Mouse (Mus musculus) intestine, postnatal 0 days (tissue): Measurements from ENCODE around the gene Grid1. TPM values are rescaled to one million over a fixed set of nuclear protein-coding genes. Genes with fewer than 3 reads are reported as not detected.

Experiments
- ATAC-seq: fragments of 200-750 bp; cut with Nextera tagmentation; 2 replicates; pipeline ENCODE4 v1.8.0; 2017; ENCODE audit warnings: mild to moderate bottlenecking, moderate TSS enrichment, moderate library complexity
- H3K27ac ChIP-seq: fragments of 300-500 bp; sonication (generic); 2 replicates; pipeline ENCODE4 v1.5.1; 2014; ENCODE audit warnings: mild to moderate bottlenecking, low read depth, low read length, moderate library complexity
- H3K27me3 ChIP-seq: fragments of 300-500 bp; sonication (generic); replicated peaks from 2 replicates; pipeline ENCODE4 v1.6.1; 2014; ENCODE audit warnings: low read length, mixed read lengths; ENCODE audit not compliant: control insufficient read depth, insufficient read depth
- H3K36me3 ChIP-seq: fragments of 300-500 bp; sonication (generic); 2 replicates; pipeline ENCODE4 v1.6.1; 2014; ENCODE audit warnings: mild to moderate bottlenecking, moderate library complexity; ENCODE audit not compliant: control insufficient read depth, insufficient read depth
- H3K4me1 ChIP-seq: fragments of 300-500 bp; sonication (generic); replicated peaks from 2 replicates; pipeline ENCODE4 v1.6.1; 2014; ENCODE audit warnings: antibody characterized with exemption, low read length, mixed read lengths; ENCODE audit not compliant: control insufficient read depth, insufficient read depth
- H3K4me2 ChIP-seq: fragments of 300-500 bp; sonication (generic); replicated peaks from 2 replicates; pipeline ENCODE4 v1.6.1; 2014; ENCODE audit warnings: low read depth, mild to moderate bottlenecking, moderate library complexity
- H3K4me3 ChIP-seq: fragments of 300-500 bp; sonication (generic); 2 replicates; pipeline ENCODE4 v1.5.1; 2014; ENCODE audit warnings: low read depth, low read length
- H3K9ac ChIP-seq: fragments of 300-500 bp; sonication (generic); 2 replicates; pipeline ENCODE4 v1.6.1; 2014; ENCODE audit warnings: mild to moderate bottlenecking, low read depth, low read length
- H3K9me3 ChIP-seq: fragments of 300-500 bp; sonication (generic); 2 replicates; pipeline ENCODE4 v1.6.1; 2016; ENCODE audit warnings: mixed run types; ENCODE audit not compliant: control insufficient read depth
- CTCF ChIP-seq: sonication (generic); IDR thresholded peaks from 2 replicates; pipeline ENCODE4 v1.5.1; 2016; ENCODE audit warnings: low read depth, mild to moderate bottlenecking, control low read depth, antibody characterized with exemption, moderate library complexity
- WGBS: fragments of 180-500 bp; shearing (Covaris S2); extraction: QIAGEN DNeasy Blood & Tissue Kit; methylation state at CpG from one replicate; pipeline ENCODE4 v1.1.7; 2014; 5-methylcytosine and 5-hydroxymethylcytosine counted together
- polyA plus RNA-seq: library from polyadenylated mRNA; unstranded; fragments of >200 nt; fragmentation: Nextera tagmentation; extraction: Ambion mirVana; gene quantifications from 2 replicates; pipeline ENCODE4 v1.2.1, GENCODE M21; 2015

Grid1 gene
- polyA plus RNA-seq, 1 experiment from 2014 or later = 0.12 TPM

DNA sequence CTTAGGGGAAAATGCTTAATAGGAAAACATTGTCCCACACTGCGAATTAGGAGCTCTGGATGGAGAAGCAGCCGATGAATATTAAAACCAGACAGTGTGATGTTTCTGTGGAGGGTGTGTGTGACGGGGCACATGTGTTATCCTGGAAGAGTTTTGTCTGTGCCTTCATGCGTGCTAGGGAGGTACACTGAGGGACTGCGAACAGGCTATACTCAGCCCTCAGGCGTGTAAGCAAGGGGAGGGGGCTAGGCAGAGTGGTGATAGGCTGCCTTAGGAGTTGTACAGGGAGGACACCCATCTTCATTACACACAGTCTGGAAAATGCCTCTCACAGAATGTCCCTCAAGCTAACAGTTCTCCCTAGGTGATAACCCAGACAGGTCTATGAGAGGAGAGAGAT, 379.0 kb downstream of the Grid1 start:
- WGBS = 85% methylated on average over 6 of the region's 6 CpGs
- H3K4me1 ChIP-seq = no peaks in the 10 kb centered on the region; the same call in 1 of the 2 replicates
- no peak for ATAC-seq

DNA sequence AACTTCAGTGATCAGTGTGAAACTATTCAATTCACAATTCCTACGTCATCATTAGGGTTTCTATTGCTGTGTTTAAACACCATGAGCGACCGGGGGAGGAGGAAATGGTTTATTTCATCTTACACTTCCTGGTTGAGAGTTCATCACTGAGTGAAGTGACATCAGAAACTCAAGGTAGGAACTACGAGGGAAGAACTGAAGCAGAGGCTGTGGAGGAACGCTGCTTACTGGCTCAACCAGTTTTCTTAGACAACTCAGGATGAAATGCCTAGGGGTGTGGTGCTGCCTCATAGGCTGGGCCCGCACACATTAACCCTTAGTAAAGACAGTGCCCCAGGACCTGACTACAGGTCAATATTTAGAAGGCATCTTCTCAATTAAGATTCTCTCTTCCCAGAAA, 389.5 kb downstream of the Grid1 start:
- Histone ChIP-seq H3K4me1 (no peaks in the 10 kb centered on the region), H3K4me2 (no peak overlapping the region), H3K36me3 (no peaks in the 10 kb centered on the region), H3K4me3 (no peak overlapping the region), H3K9ac (no peak overlapping the region), H3K27me3 (no peaks in the 10 kb centered on the region), H3K27ac (no peak overlapping the region), H3K9me3 (no peaks in the 10 kb centered on the region)
- peak; percentile 73 for ATAC-seq
- TF ChIP-seq CTCF = no peak
- 34% methylated on average over 6 of the region's 6 CpGs for WGBS

More for the DNA sequence above, 379.0 kb downstream of the Grid1 start:
- Histone ChIP-seq H3K4me2 (no peak overlapping the region), H3K27me3 (no peaks in the 10 kb centered on the region), H3K36me3 (no peaks in the 10 kb centered on the region), H3K4me3 (no peak overlapping the region), H3K27ac (no peak overlapping the region), H3K9me3 (no peaks in the 10 kb centered on the region), H3K9ac (no peak overlapping the region)
- TF ChIP-seq CTCF = no peak

DNA sequence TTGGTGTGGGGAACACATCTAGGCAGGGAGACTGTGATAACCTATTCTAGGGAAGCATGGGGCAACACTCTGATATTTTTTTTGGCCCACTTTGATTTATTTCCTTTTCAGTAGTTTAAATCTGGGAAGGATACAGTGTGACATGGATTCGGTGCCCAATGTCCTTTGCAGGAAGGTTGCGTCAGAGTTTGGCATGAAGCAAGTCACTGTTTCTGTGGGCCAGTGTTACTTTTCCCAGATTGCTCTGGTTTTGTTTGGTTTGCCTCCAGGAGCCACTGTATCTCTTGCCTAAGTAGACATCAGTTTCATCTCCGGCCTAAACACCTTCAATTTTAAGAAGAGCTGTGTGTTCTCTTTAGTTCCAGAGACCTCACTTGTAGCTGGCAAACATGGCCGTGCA, 399.1 kb downstream of the Grid1 start:
- TF ChIP-seq CTCF = no peak
- H3K4me3 ChIP-seq = no peak overlapping the region

DNA sequence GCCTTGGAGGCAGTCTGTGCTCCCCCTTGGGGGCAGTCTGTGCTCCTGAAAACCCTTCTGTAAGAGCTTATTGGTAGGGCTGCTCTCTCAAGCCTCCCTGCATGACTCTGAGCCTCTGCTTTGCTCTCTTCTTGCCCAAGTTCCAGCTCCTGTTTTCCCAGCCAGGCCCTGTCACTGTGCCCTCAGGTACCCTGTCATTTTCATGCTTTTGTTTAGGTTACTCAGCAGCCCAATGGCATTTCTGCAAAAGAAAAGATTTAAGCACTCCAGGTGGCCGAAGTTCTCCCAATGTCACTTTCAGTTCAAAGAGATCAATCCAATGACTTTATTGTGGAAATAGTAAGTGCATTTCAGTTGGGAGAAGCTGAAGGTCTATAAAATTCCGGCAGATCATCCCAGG, 402.3 kb downstream of the Grid1 start:
- WGBS = 73% methylated on average over 2 of the region's 2 CpGs
- H3K9ac ChIP-seq = no peak overlapping the region
- H3K4me1 ChIP-seq = no peaks in the 10 kb centered on the region
- H3K4me2 ChIP-seq = no peak overlapping the region
- H3K27ac ChIP-seq = no peak overlapping the region
- TF ChIP-seq CTCF = no peak
- H3K4me3 ChIP-seq = no peak overlapping the region
- no peaks in the 10 kb centered on the region for H3K27me3 ChIP-seq
- ATAC-seq = no peak
- H3K9me3 ChIP-seq = no peaks in the 10 kb centered on the region
- no peaks in the 10 kb centered on the region for H3K36me3 ChIP-seq

More for the DNA sequence above, 399.1 kb downstream of the Grid1 start:
- 90% methylated on average over 4 of the region's 4 CpGs for WGBS
- no peaks in the 10 kb centered on the region for H3K36me3 ChIP-seq
- no peaks in the 10 kb centered on the region for H3K27me3 ChIP-seq
- H3K27ac ChIP-seq = no peak overlapping the region
- no peak overlapping the region for H3K4me2 ChIP-seq
- H3K9me3 ChIP-seq = no peaks in the 10 kb centered on the region
- H3K4me1 ChIP-seq = no peaks in the 10 kb centered on the region
- H3K9ac ChIP-seq = no peak overlapping the region
- ATAC-seq = no peak

DNA sequence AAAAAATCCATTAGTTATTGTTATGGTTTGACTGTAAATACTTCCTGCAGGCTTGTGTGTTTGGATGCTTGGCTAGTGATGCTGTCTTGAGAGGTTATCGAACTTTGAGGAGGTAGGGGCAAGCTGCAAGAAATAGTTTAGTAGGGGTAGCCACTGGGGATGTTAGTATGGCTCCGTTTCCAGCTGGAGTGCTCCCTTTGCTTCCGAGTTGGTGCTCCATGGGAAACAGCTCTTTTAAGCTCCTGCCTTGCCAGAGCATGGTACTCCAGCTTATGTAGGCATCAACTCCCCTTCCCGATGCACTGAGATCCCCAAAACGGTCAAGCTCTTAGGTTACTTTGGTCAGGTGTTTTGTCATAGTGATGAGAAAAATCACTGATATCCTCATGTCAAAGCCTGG, 407.7 kb downstream of the Grid1 start:
- no peaks in the 10 kb centered on the region for H3K36me3 ChIP-seq
- no peaks in the 10 kb centered on the region for H3K27me3 ChIP-seq
- TF ChIP-seq CTCF = no peak
- H3K4me3 ChIP-seq = no peak overlapping the region
- WGBS = 89% methylated on average over 5 of the region's 5 CpGs
- no peak overlapping the region for H3K27ac ChIP-seq
- no peaks in the 10 kb centered on the region for H3K4me1 ChIP-seq
- no peaks in the 10 kb centered on the region for H3K9me3 ChIP-seq
- H3K4me2 ChIP-seq = no peak overlapping the region
- no peak for ATAC-seq
- H3K9ac ChIP-seq = no peak overlapping the region

DNA sequence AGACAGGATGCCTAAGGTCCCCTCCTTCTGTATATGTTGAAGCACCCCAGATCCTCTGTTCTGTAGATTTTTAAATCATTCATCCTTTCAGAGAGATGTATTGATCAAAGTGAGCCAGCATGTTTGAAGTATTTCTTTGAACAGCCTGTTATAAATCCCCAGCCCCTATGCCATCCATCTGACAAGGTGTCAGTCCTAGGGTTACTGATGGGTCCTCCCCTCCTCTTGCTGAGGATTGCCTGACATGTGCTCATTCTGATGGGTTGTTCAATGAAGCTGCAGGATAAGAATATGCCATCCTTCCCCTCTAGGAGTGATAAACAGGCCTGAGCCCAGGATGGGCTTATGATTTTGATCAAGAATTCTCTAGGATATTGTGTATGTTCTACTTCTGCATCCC, 411.5 kb downstream of the Grid1 start:
- H3K9ac ChIP-seq = no peak overlapping the region
- no peaks in the 10 kb centered on the region for H3K9me3 ChIP-seq
- no peak overlapping the region for H3K4me2 ChIP-seq
- no peak for TF ChIP-seq CTCF
- no peaks in the 10 kb centered on the region for H3K36me3 ChIP-seq
- H3K4me1 ChIP-seq = no peaks in the 10 kb centered on the region
- H3K4me3 ChIP-seq = no peak overlapping the region
- no peaks in the 10 kb centered on the region for H3K27me3 ChIP-seq
- no peak for ATAC-seq
- no peak overlapping the region for H3K27ac ChIP-seq

DNA sequence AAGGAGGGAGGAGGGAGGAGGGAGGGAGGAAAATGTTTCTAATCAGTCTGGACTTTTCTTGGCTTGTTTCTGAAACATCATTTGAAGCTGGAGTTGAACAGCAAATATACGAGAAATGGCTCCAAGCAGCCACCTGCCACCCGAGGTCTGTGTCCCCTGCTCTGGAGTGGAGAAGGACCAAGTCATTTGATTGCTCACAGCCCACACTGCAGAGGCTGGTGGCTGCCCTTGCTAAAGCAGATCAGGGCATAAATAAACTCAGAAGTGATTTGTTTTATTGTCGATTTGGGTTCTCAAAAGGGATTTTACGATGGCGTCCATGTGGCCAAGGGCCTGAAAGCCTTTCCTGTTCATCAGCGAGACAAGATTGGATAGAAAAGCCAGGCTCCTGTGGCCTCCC, 423.0 kb downstream of the Grid1 start:
- 82% methylated on average over 6 of the region's 6 CpGs for WGBS
- Histone ChIP-seq H3K27me3 (no peaks in the 10 kb centered on the region), H3K27ac (no peak overlapping the region), H3K9ac (no peak overlapping the region), H3K9me3 (no peaks in the 10 kb centered on the region), H3K36me3 (no peaks in the 10 kb centered on the region), H3K4me3 (no peak overlapping the region), H3K4me2 (no peak overlapping the region), H3K4me1 (no peaks in the 10 kb centered on the region)
- ATAC-seq = no peak
- no peak for TF ChIP-seq CTCF
